Mouse (Mus musculus): ENCODE data around the gene Zfp423. TPM values are rescaled to one million over a fixed set of nuclear protein-coding genes. Genes with fewer than 3 reads are reported as not detected.

Zfp423 gene
- polyA plus RNA-seq, 1 experiment from 2014 or later: 2.1 TPM

DNA sequence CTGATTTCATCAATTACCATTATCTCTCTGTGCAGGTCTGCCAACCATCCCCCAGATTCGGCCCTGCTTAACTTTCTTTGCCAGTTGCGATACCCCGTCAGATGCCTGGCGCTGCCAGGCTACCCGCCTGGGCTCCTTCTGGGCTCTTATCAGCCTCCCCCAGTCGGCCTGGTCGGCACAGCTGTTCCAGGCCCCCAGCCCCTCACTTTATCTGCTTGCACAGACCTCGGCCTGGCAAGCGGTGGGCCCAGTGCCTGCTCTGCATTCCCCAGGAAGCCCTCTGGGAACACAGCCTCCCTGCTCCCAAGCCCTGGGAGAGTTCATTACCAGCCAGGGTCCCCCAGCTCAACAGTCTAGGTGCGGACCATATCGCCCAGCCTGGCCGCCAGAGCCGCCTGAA lies 126.1 kb downstream of the Zfp423 start:
- Histone ChIP-seq H3K9me3 (ENCODE audit: low read length) (no peaks in the 10 kb centered on the region), H3K27me3 (replicated peaks; ENCODE audit: insufficient read depth, low read length) (no peaks in the 10 kb centered on the region), H3K36me3 (ENCODE audit: insufficient read depth, low read length) (no peaks in the 10 kb centered on the region), H3K27ac (ENCODE audit: low read length) (no peak overlapping the region), H3K4me2 (replicated peaks; ENCODE audit: low read depth, low read length) (no peak overlapping the region), H3K4me1 (ENCODE audit: insufficient read depth, low read depth, low read length) (0 out of 2 replicates have a peak, but pooled peaks cover 9% of the 10 kb centered on the region), H3K9ac (replicated peaks; ENCODE audit: low read depth) (no peak overlapping the region), H3K4me3 (ENCODE audit: low read depth, low read length) (no peak overlapping the region)
- TF ChIP-seq EP300 (IDR thresholded peaks at IDR 0.05) (no peak), CTCF (IDR thresholded peaks at IDR 0.05) (no peak)
- 64% methylated on average over 13 of the region's 13 CpGs for WGBS
- DNase-seq (ENCODE audit: low spot score): no peak
- ATAC-seq: no peak

DNA sequence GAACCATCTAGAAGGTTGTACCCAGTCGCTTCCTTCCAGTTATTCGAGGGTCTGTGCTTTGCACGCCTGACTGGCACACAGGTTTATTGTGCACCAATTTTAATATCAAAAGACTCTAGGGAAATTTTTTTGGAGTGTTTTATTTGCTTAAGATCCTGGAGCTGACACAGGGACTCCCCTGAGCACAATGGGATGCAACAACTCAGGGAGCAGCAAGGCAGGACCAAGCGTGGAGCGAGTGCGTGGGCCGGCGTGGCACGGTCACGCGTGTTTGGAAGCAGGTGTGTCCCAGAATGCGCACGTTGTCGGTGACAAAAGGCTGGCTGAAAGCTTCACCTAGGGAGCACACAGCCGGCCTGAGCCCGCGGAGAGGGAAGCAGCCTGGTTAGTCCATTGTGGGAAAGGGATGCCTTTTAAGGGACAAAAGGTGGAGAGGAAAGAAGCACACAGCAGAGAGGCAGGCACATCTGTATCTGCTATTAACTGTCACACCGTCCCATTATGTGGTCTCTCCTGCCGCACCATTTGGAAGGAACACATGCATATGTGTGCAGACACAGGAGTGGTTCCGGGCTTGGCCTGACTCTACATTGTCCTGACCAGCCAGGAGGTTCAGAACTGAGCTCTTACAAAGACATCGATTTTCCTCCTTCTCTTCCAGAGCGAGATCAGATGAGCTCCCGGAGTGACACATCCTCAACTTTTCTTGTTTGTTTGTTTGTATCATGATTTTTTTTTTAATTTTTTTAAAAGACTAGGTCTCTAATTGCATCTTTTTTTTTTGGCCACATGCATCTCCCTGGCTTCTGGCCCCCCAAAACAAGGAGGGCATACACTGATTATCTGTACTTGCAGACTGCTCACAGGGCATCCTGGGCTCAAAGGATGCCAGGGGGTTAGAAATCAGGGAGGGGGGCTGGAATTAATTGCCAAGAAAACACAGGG lies 126.7 kb downstream of the Zfp423 start:
- Histone ChIP-seq H3K27me3 (replicated peaks; ENCODE audit: insufficient read depth, low read length) (no peaks in the 10 kb centered on the region), H3K4me1 (ENCODE audit: insufficient read depth, low read depth, low read length) (0 out of 2 replicates have a peak, but pooled peaks cover 9% of the 10 kb centered on the region), H3K9me3 (ENCODE audit: low read length) (no peaks in the 10 kb centered on the region), H3K36me3 (ENCODE audit: insufficient read depth, low read length) (no peaks in the 10 kb centered on the region), H3K4me2 (replicated peaks; ENCODE audit: low read depth, low read length) (no peak overlapping the region), H3K27ac (ENCODE audit: low read length) (no peak overlapping the region), H3K4me3 (ENCODE audit: low read depth, low read length) (no peak overlapping the region), H3K9ac (replicated peaks; ENCODE audit: low read depth) (no peak overlapping the region)
- WGBS: 76% methylated on average over 23 of the region's 23 CpGs
- ATAC-seq: no peak
- DNase-seq (ENCODE audit: low spot score): no peak
- TF ChIP-seq EP300 (IDR thresholded peaks at IDR 0.05): no peak
- TF ChIP-seq CTCF (IDR thresholded peaks at IDR 0.05): no peak

DNA sequence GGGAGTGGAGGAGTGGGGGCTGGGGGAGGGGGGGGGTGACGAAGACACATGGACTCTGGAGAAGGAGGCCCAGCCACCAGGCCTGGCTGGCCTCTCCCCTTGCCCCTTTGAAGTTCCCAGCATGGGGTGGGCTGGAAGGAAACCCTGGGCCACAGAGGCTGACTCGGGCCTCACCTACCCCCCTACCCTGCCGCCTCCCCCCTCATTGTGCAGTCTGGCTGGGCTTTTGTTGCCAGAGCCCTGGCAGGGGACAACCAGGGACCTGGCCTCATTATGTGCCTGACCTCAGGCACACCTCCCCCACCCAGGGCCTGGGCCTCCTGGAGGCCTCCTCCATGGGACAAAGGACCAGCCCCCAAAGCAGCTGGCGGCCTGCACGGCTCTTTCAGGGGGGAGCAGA lies 127.8 kb downstream of the Zfp423 start:
- Histone ChIP-seq H3K36me3 (ENCODE audit: insufficient read depth, low read length) (no peaks in the 10 kb centered on the region), H3K27me3 (replicated peaks; ENCODE audit: insufficient read depth, low read length) (no peaks in the 10 kb centered on the region), H3K9me3 (ENCODE audit: low read length) (no peaks in the 10 kb centered on the region), H3K4me3 (ENCODE audit: low read depth, low read length) (no peak overlapping the region), H3K27ac (ENCODE audit: low read length) (no peak overlapping the region), H3K4me1 (ENCODE audit: insufficient read depth, low read depth, low read length) (0 out of 2 replicates have a peak, but pooled peaks cover 9% of the 10 kb centered on the region), H3K4me2 (replicated peaks; ENCODE audit: low read depth, low read length) (no peak overlapping the region), H3K9ac (replicated peaks; ENCODE audit: low read depth) (no peak overlapping the region)
- WGBS: 32% methylated on average over 4 of the region's 5 CpGs
- DNase-seq (ENCODE audit: low spot score) (no peak), ATAC-seq (no peak)
- TF ChIP-seq EP300 (IDR thresholded peaks at IDR 0.05) (no peak), CTCF (IDR thresholded peaks at IDR 0.05) (no peak)

- Histone ChIP-seq H3K4me2 (replicated peaks; ENCODE audit: low read depth, low read length) (no peak overlapping the region), H3K27ac (ENCODE audit: low read length) (no peak overlapping the region), H3K9ac (replicated peaks; ENCODE audit: low read depth) (no peak overlapping the region), H3K4me3 (ENCODE audit: low read depth, low read length) (no peak overlapping the region), H3K9me3 (ENCODE audit: low read length) (no peaks in the 10 kb centered on the region), H3K4me1 (ENCODE audit: insufficient read depth, low read depth, low read length) (0 out of 2 replicates have a peak, but pooled peaks cover 9% of the 10 kb centered on the region), H3K27me3 (replicated peaks; ENCODE audit: insufficient read depth, low read length) (no peaks in the 10 kb centered on the region), H3K36me3 (ENCODE audit: insufficient read depth, low read length) (no peaks in the 10 kb centered on the region)
- ATAC-seq: no peak
- DNase-seq (ENCODE audit: low spot score): no peak
- WGBS: 35% methylated on average over 9 of the region's 9 CpGs
- TF ChIP-seq EP300 (IDR thresholded peaks at IDR 0.05) (no peak), CTCF (IDR thresholded peaks at IDR 0.05) (no peak)
Measured at GRCm38 (mm10) chr8:87831116-87831515, 128.3 kb downstream of the Zfp423 start.

GRCm38 (mm10) chr8:87830200-87830599 lies 129.2 kb downstream of the Zfp423 start:
- 30% methylated on average over 6 of the region's 6 CpGs for WGBS
- no peak for DNase-seq (ENCODE audit: low spot score)
- H3K4me2 ChIP-seq (replicated peaks; ENCODE audit: low read depth, low read length): no peak overlapping the region
- H3K4me1 ChIP-seq (ENCODE audit: insufficient read depth, low read depth, low read length): 0 out of 2 replicates have a peak, but pooled peaks cover 4% of the 10 kb centered on the region
- TF ChIP-seq CTCF (IDR thresholded peaks at IDR 0.05): peak; percentile 59
- no peak for TF ChIP-seq EP300 (IDR thresholded peaks at IDR 0.05)
- no peak overlapping the region for H3K27ac ChIP-seq (ENCODE audit: low read length)
- no peak overlapping the region for H3K9ac ChIP-seq (replicated peaks; ENCODE audit: low read depth)
- ATAC-seq: no peak
- no peaks in the 10 kb centered on the region for H3K9me3 ChIP-seq (ENCODE audit: low read length)
- H3K36me3 ChIP-seq (ENCODE audit: insufficient read depth, low read length): no peaks in the 10 kb centered on the region
- no peak overlapping the region for H3K4me3 ChIP-seq (ENCODE audit: low read depth, low read length)
- H3K27me3 ChIP-seq (replicated peaks; ENCODE audit: insufficient read depth, low read length): no peaks in the 10 kb centered on the region

GRCm38 (mm10) chr8:87826013-87826660 lies 133.3 kb downstream of the Zfp423 start:
- ATAC-seq (no peak), DNase-seq (ENCODE audit: low spot score) (no peak)
- no peak overlapping the region for H3K4me2 ChIP-seq (replicated peaks; ENCODE audit: low read depth, low read length)
- no peak overlapping the region for H3K4me3 ChIP-seq (ENCODE audit: low read depth, low read length)
- 60% methylated on average over 9 of the region's 9 CpGs for WGBS
- H3K4me1 ChIP-seq (ENCODE audit: insufficient read depth, low read depth, low read length): no peaks in the 10 kb centered on the region
- H3K27ac ChIP-seq (ENCODE audit: low read length): no peak overlapping the region
- H3K27me3 ChIP-seq (replicated peaks; ENCODE audit: insufficient read depth, low read length): no peaks in the 10 kb centered on the region
- no peak for TF ChIP-seq CTCF (IDR thresholded peaks at IDR 0.05)
- TF ChIP-seq EP300 (IDR thresholded peaks at IDR 0.05): no peak
- no peak overlapping the region for H3K9ac ChIP-seq (replicated peaks; ENCODE audit: low read depth)
- H3K36me3 ChIP-seq (ENCODE audit: insufficient read depth, low read length): no peaks in the 10 kb centered on the region
- H3K9me3 ChIP-seq (ENCODE audit: low read length): no peaks in the 10 kb centered on the region

Data from lung, postnatal 0 days (tissue).